Mouse (Mus musculus) C2C12 (cell line): ENCODE results near the gene Zfp839.

ENCODE experiments used
- CTCF ChIP-seq: IDR thresholded peaks from one replicate; pipeline ENCODE4 v1.5.1; 2011; ENCODE audit not compliant: control insufficient read depth, insufficient read depth, insufficient read length
- MAX ChIP-seq: IDR thresholded peaks from one replicate; pipeline ENCODE4 v1.6.1; 2011; ENCODE audit warnings: mild to moderate bottlenecking, control low read depth
- MYOG ChIP-seq: IDR thresholded peaks from one replicate; pipeline ENCODE4 v1.6.1; 2011; ENCODE audit not compliant: control insufficient read depth, insufficient read length; ENCODE audit errors: extremely low read depth
- USF1 ChIP-seq: IDR thresholded peaks from one replicate; pipeline ENCODE4 v1.6.1; 2011; ENCODE audit warnings: low read depth, mild to moderate bottlenecking, control low read depth, moderate library complexity

DNA sequence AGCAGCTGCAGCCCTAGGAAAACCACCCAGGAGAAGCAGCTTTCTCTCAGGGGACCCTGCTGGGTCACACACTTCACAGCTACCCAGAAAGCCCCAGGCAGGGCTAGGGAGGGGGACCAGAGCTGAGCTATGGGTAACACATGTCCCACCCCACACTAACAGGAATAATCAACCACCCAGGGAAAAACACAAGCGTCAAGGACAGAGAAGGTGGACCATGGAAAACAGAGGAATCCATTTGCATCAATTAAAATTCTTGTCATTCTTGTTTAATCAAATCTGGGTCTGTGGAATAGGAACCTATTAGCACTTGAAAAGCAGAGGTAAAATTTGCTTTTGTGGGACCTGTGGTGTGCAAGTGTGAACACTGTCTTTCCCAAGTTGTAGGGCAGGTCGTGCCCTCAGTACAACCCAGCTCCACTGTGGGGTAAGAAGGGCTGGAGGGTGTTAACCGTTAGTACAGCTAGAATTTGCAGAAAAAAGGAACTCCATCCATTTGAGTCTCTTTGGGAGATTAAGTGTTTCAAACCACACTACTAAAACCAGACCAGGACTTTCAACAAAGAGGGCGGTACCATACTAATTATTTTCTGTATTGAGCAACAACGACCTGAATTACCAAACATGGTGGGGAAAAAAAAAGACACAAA, 12.7 kb upstream of the Zfp839 start:
- TF ChIP-seq CTCF (no peak), USF1 (no peak), MYOG (no peak), MAX (no peak)
